Mouse (Mus musculus) MEL (cell line): ENCODE results near the gene Fam229a. TPM values are rescaled to one million over a fixed set of nuclear protein-coding genes. Genes with fewer than 3 reads are reported as not detected.
A peak's percentile ranks its signal among the peaks of the same experiment; 100 is the strongest.

ENCODE experiments used
- DNase-seq: peaks from one replicate; pipeline ENCODE4 v3.0.0; 2011; ENCODE audit warnings: low read depth, low spot score
- H3K27ac ChIP-seq: 2 replicates; pipeline ENCODE4 v1.5.1; 2012; ENCODE audit warnings: low read depth, mild to moderate bottlenecking, control low read depth, low read length, moderate library complexity; ENCODE audit not compliant: control insufficient read depth
- H3K27me3 ChIP-seq, 2 experiments: fragments of 150-350 bp in 1 of 2; sonication (generic) in 1 of 2; 2 replicates each; pipeline ENCODE4 v1.6.1; 2012; ENCODE audit warnings: low read length in 2 of 2, mild to moderate bottlenecking in 2 of 2, improper control_type of control experiment in 1 of 2, moderate library complexity in 1 of 2; ENCODE audit not compliant: insufficient read depth in 2 of 2, control insufficient read depth in 1 of 2
- H3K36me3 ChIP-seq, 2 experiments: 2 replicates each; pipeline ENCODE4 v1.6.1; 2012 to 2014; ENCODE audit warnings: low read length in 2 of 2, improper control_type of control experiment in 1 of 2, inconsistent platforms in 1 of 2, mild to moderate bottlenecking in 1 of 2; ENCODE audit not compliant: insufficient read depth in 2 of 2, control insufficient read depth in 1 of 2
- H3K4me1 ChIP-seq, 2 experiments: fragments of 150-350 bp in 1 of 2; sonication (generic) in 1 of 2; 2 replicates each; pipeline ENCODE4 v1.6.1; 2012; ENCODE audit warnings: low read length in 2 of 2, improper control_type of control experiment in 1 of 2, mild to moderate bottlenecking in 1 of 2; ENCODE audit not compliant: insufficient read depth in 2 of 2, control insufficient read depth in 1 of 2
- H3K4me3 ChIP-seq, 2 experiments: fragments of 150-350 bp in 1 of 2; sonication (generic) in 1 of 2; 2 replicates each; pipeline ENCODE4 v1.5.1; 2012; ENCODE audit warnings: low read depth in 2 of 2, low read length in 2 of 2, mild to moderate bottlenecking in 2 of 2, moderate library complexity in 2 of 2, control low read depth in 1 of 2, improper control_type of control experiment in 1 of 2; ENCODE audit not compliant: control insufficient read depth in 1 of 2, insufficient read depth in 1 of 2
- H3K79me2 ChIP-seq: 2 replicates; pipeline ENCODE4 v1.6.1; 2012; ENCODE audit warnings: mild to moderate bottlenecking, low read length, moderate library complexity; ENCODE audit not compliant: control insufficient read depth, poor library complexity, insufficient read depth
- H3K9ac ChIP-seq: 2 replicates; pipeline ENCODE4 v1.6.1; 2012; ENCODE audit warnings: low read depth, mild to moderate bottlenecking, control low read depth, low read length, moderate library complexity; ENCODE audit not compliant: control insufficient read depth, poor library complexity, severe bottlenecking
- H3K9me3 ChIP-seq: fragments of 150-350 bp; sonication (generic); replicated peaks from 2 replicates; pipeline ENCODE4 v1.6.1; 2012; ENCODE audit warnings: mild to moderate bottlenecking, low read length, improper control_type of control experiment, moderate library complexity; ENCODE audit not compliant: insufficient read depth
- BHLHE40 ChIP-seq: IDR thresholded peaks from 2 replicates; pipeline ENCODE4 v1.6.1; 2012; ENCODE audit warnings: low read depth, mild to moderate bottlenecking, inconsistent platforms, low read length, improper control_type of control experiment, borderline replicate concordance
- CHD1 ChIP-seq: IDR thresholded peaks from 2 replicates; pipeline ENCODE4 v1.6.1; 2012; ENCODE audit warnings: low read depth, mild to moderate bottlenecking, inconsistent platforms, low read length, improper control_type of control experiment
- CHD2 ChIP-seq: IDR thresholded peaks from 2 replicates; pipeline ENCODE4 v1.6.1; 2011; ENCODE audit warnings: low read length, improper control_type of control experiment
- CTCF ChIP-seq, 3 experiments: IDR thresholded peaks in 2 of 3; conservative IDR thresholded peaks in 1 of 3; 2 replicates each; pipeline ENCODE4 v1.5.1; 2011 to 2012; ENCODE audit warnings: low read length in 3 of 3, low read depth in 2 of 3, mild to moderate bottlenecking in 2 of 3, improper control_type of control experiment in 1 of 3, inconsistent platforms in 1 of 3, mixed read lengths in 1 of 3, moderate library complexity in 1 of 3; ENCODE audit not compliant: control insufficient read depth in 1 of 3, insufficient read depth in 1 of 3, poor library complexity in 1 of 3, severe bottlenecking in 1 of 3
- E2F4 ChIP-seq: IDR thresholded peaks from 2 replicates; pipeline ENCODE4 v1.6.1; 2011; ENCODE audit warnings: low read depth, low read length, improper control_type of control experiment, borderline replicate concordance
- ELF1 ChIP-seq: IDR thresholded peaks from 2 replicates; pipeline ENCODE4 v1.6.1; 2014; ENCODE audit warnings: low read depth, mild to moderate bottlenecking, inconsistent platforms, low read length, improper control_type of control experiment, moderate library complexity
- GATA1 ChIP-seq: IDR thresholded peaks from 2 replicates; pipeline ENCODE4 v1.6.1; 2011; ENCODE audit warnings: low read depth, low read length, improper control_type of control experiment
- HCFC1 ChIP-seq: IDR thresholded peaks from 2 replicates; pipeline ENCODE4 v1.6.1; 2012; ENCODE audit warnings: low read depth, mild to moderate bottlenecking, inconsistent platforms, low read length, improper control_type of control experiment, moderate library complexity
- JUND ChIP-seq: IDR thresholded peaks from 2 replicates; pipeline ENCODE4 v1.6.1; 2011; ENCODE audit warnings: low read depth, mild to moderate bottlenecking, improper control_type of control experiment, low read length
- KAT2A ChIP-seq: conservative IDR thresholded peaks from 2 replicates; pipeline ENCODE4 v1.6.1; 2012; ENCODE audit warnings: low read depth, low read length, improper control_type of control experiment, inconsistent platforms
- MAFK ChIP-seq: IDR thresholded peaks from 2 replicates; pipeline ENCODE4 v1.6.1; 2011; ENCODE audit warnings: low read depth, mild to moderate bottlenecking, low read length, improper control_type of control experiment, borderline replicate concordance
- MAX ChIP-seq: IDR thresholded peaks from 2 replicates; pipeline ENCODE4 v1.6.1; 2011; ENCODE audit warnings: low read length, improper control_type of control experiment
- MAZ ChIP-seq: IDR thresholded peaks from 2 replicates; pipeline ENCODE4 v1.6.1; 2012; ENCODE audit warnings: low read depth, mild to moderate bottlenecking, inconsistent platforms, low read length, improper control_type of control experiment
- MEF2A ChIP-seq: IDR thresholded peaks from 2 replicates; pipeline ENCODE4 v1.6.1; 2014; ENCODE audit warnings: low read depth, mild to moderate bottlenecking, inconsistent platforms, low read length, improper control_type of control experiment; ENCODE audit not compliant: poor library complexity, insufficient replicate concordance, severe bottlenecking; ENCODE audit errors: extremely low read depth
- MXI1 ChIP-seq: IDR thresholded peaks from 2 replicates; pipeline ENCODE4 v1.6.1; 2011; ENCODE audit warnings: mild to moderate bottlenecking, low read depth, low read length, improper control_type of control experiment
- MYB ChIP-seq: IDR thresholded peaks from 2 replicates; pipeline ENCODE4 v1.6.1; 2011; ENCODE audit warnings: mild to moderate bottlenecking, low read depth, low read length, improper control_type of control experiment
- NELFE ChIP-seq: IDR thresholded peaks from 2 replicates; pipeline ENCODE4 v1.6.1; 2011; ENCODE audit warnings: low read depth, low read length, improper control_type of control experiment
- NRF1 ChIP-seq: IDR thresholded peaks from 2 replicates; pipeline ENCODE4 v1.6.1; 2014; ENCODE audit warnings: low read depth, mild to moderate bottlenecking, inconsistent platforms, low read length, improper control_type of control experiment, moderate library complexity; ENCODE audit not compliant: poor library complexity, insufficient read depth, severe bottlenecking
- POLR2A ChIP-seq, 2 experiments: IDR thresholded peaks; 2 replicates each; pipeline ENCODE4 v1.6.1; 2011 to 2012; ENCODE audit warnings: low read length in 2 of 2, mild to moderate bottlenecking in 2 of 2, control low read depth in 1 of 2, improper control_type of control experiment in 1 of 2, low read depth in 1 of 2, moderate library complexity in 1 of 2; ENCODE audit not compliant: control insufficient read depth in 1 of 2, insufficient read depth in 1 of 2, poor library complexity in 1 of 2
- POLR2AphosphoS2 ChIP-seq: IDR thresholded peaks from 2 replicates; pipeline ENCODE4 v1.6.1; 2011; ENCODE audit warnings: low read length, improper control_type of control experiment
- POLR2AphosphoS5 ChIP-seq: IDR thresholded peaks from 2 replicates; pipeline ENCODE4 v1.6.1; 2012; ENCODE audit warnings: low read depth, borderline replicate concordance, mild to moderate bottlenecking, inconsistent platforms, low read length, moderate library complexity, mixed read lengths
- RCOR1 ChIP-seq: IDR thresholded peaks from 2 replicates; pipeline ENCODE4 v1.6.1; 2012; ENCODE audit warnings: low read depth, mild to moderate bottlenecking, inconsistent platforms, low read length, improper control_type of control experiment
- SIN3A ChIP-seq: IDR thresholded peaks from 2 replicates; pipeline ENCODE4 v1.6.1; 2012; ENCODE audit warnings: low read length, improper control_type of control experiment, inconsistent platforms
- SMC3 ChIP-seq: IDR thresholded peaks from 2 replicates; pipeline ENCODE4 v1.6.1; 2011; ENCODE audit warnings: low read depth, low read length, improper control_type of control experiment
- TAL1 ChIP-seq: IDR thresholded peaks from 2 replicates; pipeline ENCODE4 v1.6.1; 2012; ENCODE audit warnings: mild to moderate bottlenecking, inconsistent platforms, low read length, moderate library complexity, mixed read lengths
- TBP ChIP-seq: IDR thresholded peaks from 2 replicates; pipeline ENCODE4 v1.8.0; 2011; ENCODE audit warnings: low read depth, low read length, improper control_type of control experiment
- TCF12 ChIP-seq: IDR thresholded peaks from 2 replicates; pipeline ENCODE4 v1.6.1; 2014; ENCODE audit warnings: low read depth, mild to moderate bottlenecking, inconsistent platforms, low read length, improper control_type of control experiment, moderate library complexity
- UBTF ChIP-seq: IDR thresholded peaks from 2 replicates; pipeline ENCODE4 v1.6.1; 2012; ENCODE audit warnings: low read depth, mild to moderate bottlenecking, inconsistent platforms, low read length, improper control_type of control experiment, moderate library complexity, borderline replicate concordance; ENCODE audit not compliant: insufficient read depth
- USF1 ChIP-seq: IDR thresholded peaks from 2 replicates; pipeline ENCODE4 v1.6.1; 2014; ENCODE audit warnings: low read depth, mild to moderate bottlenecking, inconsistent platforms, low read length, improper control_type of control experiment, moderate library complexity
- ZC3H11A ChIP-seq: IDR thresholded peaks from 2 replicates; pipeline ENCODE4 v1.6.1; 2012; ENCODE audit warnings: low read depth, mild to moderate bottlenecking, inconsistent platforms, low read length, improper control_type of control experiment
- ZKSCAN1 ChIP-seq: IDR thresholded peaks from 2 replicates; pipeline ENCODE4 v1.6.1; 2012; ENCODE audit warnings: low read depth, mild to moderate bottlenecking, inconsistent platforms, low read length, improper control_type of control experiment, moderate library complexity
- ZNF384 ChIP-seq: IDR thresholded peaks from 2 replicates; pipeline ENCODE4 v1.6.1; 2012; ENCODE audit warnings: low read depth, mild to moderate bottlenecking, inconsistent platforms, low read length, improper control_type of control experiment
- polyA plus RNA-seq, 2 experiments: library from polyadenylated mRNA; stranded (reverse) in 1 of 2; unstranded in 1 of 2; fragments of >175 nt in 1 of 2; fragments of >200 nt in 1 of 2; gene quantifications; 2 replicates each; pipeline versions ENCODE4 v1.2.1 to v1.2.4; 2012; ENCODE audit warnings: low replicate concordance in 2 of 2, low read depth in 1 of 2; ENCODE audit not compliant: insufficient read length in 2 of 2, insufficient read depth in 1 of 2, missing spikeins in 1 of 2
- total RNA-seq: library from RNA; depleted of rRNA; stranded (reverse); fragments of 300-350 nt; gene quantifications from 2 replicates; pipeline ENCODE4 v1.2.3, GENCODE M21; 2012

The Fam229a gene
- total and polyA plus RNA-seq, 3 experiments, result not detected

DNA sequence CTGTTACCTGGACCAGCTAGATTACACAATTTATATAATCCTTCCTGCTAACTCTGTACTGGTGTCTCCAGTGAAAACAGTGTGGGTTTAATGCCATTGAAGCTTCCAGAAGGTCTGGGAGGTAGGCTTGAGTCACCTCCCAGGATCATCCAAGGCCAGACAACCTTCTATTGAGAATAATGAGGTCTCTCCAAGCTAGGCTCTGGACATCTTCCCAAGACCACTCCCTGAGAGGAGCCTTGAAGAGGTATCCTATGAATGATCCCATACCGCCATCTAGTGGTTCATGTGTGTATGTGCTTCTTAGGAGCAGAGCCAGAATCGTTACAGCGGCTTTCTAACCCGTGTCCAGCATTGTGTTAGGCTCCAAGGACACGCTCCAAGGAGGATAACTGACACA, 35.7 kb upstream of the Fam229a start:
- Histone ChIP-seq H3K27ac (no peak overlapping the region; the same call in 1 of the 2 replicates), H3K4me3 (peak overlapping the region in 1 of 2 experiments; percentile 39; a peak in 3 of 4 replicates), H3K4me1 (peaks cover 0 to 7% of the 10 kb centered on the region in 2 experiments; a peak in 3 of 4 replicates)

DNA sequence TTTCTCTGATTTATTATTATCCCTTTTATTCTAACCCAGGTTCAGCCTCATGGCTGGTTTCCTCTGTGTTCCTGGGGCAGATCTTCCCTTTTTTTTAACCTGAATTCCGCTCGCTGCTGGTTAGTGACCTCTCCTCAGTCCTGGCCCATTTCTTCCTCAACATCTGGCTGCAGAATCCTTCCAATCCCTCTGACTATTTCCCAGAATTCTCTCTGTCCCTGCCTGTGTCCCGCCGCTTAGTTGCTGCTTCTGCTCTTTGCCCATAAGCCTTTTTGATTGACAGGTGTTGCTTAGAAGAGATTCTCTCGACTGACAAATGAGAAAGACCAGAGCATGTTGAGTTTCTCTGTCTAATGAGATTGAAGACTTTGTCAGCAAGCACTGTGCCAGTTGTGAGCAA, 34.9 kb upstream of the Fam229a start:
- no peaks in the 10 kb centered on the region for H3K79me2 ChIP-seq
- peak overlapping the region; percentile 5; the same call in 1 of the 2 replicates for H3K9ac ChIP-seq
- H3K27ac ChIP-seq, result no peak overlapping the region
- no peak for DNase-seq
- no peaks in the 10 kb centered on the region for H3K9me3 ChIP-seq
- no peak for TF ChIP-seq CHD2
- no peak for TF ChIP-seq ZC3H11A
- TF ChIP-seq TCF12, result no peak
- TF ChIP-seq GATA1, result no peak
- no peak for TF ChIP-seq NELFE
- TF ChIP-seq BHLHE40, result no peak
- no peak for TF ChIP-seq POLR2AphosphoS5
- no peak for TF ChIP-seq CHD1
- TF ChIP-seq ZKSCAN1, result no peak
- no peak for TF ChIP-seq MAZ
- no peak for TF ChIP-seq TBP
- no peak for TF ChIP-seq MAFK
- no peak for TF ChIP-seq MYB
- TF ChIP-seq ZNF384, result no peak
- no peaks in the 10 kb centered on the region for H3K27me3 ChIP-seq
- no peaks in the 10 kb centered on the region; a peak in 1 of 4 replicates for H3K36me3 ChIP-seq
- peaks cover 0 to 7% of the 10 kb centered on the region in 2 experiments; a peak in 3 of 4 replicates for H3K4me1 ChIP-seq
- H3K4me3 ChIP-seq, result no peak overlapping the region

More for the DNA sequence above, 35.7 kb upstream of the Fam229a start:
- Histone ChIP-seq H3K36me3 (no peaks in the 10 kb centered on the region; a peak in 1 of 4 replicates), H3K27me3 (no peaks in the 10 kb centered on the region), H3K79me2 (no peaks in the 10 kb centered on the region), H3K9ac (peak overlapping the region; percentile 51), H3K9me3 (no peaks in the 10 kb centered on the region)
- TF ChIP-seq MEF2A, result no peak
- no peak for TF ChIP-seq MAFK
- TF ChIP-seq CHD2, result no peak
- 0 out of 2 replicates have a peak, but pooled peaks have one; percentile 30 for TF ChIP-seq MXI1
- TF ChIP-seq RCOR1, result no peak
- TF ChIP-seq SIN3A, result peak; percentile 65
- no peak for TF ChIP-seq GATA1
- TF ChIP-seq USF1, result no peak
- peak; percentile 89 for TF ChIP-seq SMC3
- TF ChIP-seq POLR2A (IDR thresholded peaks at IDR 0.05; ENCODE audit: control insufficient read depth in 1 of 2, insufficient read depth in 1 of 2, low read depth in 1 of 2, low read length in 2 of 2, poor library complexity in 1 of 2), result no peak
- no peak for TF ChIP-seq UBTF
- no peak for TF ChIP-seq TAL1
- no peak for TF ChIP-seq TCF12
- TF ChIP-seq ZC3H11A, result peak; percentile 91
- no peak for TF ChIP-seq POLR2AphosphoS2
- TF ChIP-seq E2F4, result no peak
- TF ChIP-seq MAX, result no peak
- no peak for TF ChIP-seq HCFC1
- no peak for TF ChIP-seq MYB
- no peak for TF ChIP-seq BHLHE40
- no peak for TF ChIP-seq ZKSCAN1
- peak; percentile 17; the same call in 1 of the 2 replicates for TF ChIP-seq ZNF384
- TF ChIP-seq TBP, result no peak
- no peak for TF ChIP-seq JUND
- no peak for TF ChIP-seq NRF1
- TF ChIP-seq ELF1, result no peak
- no peak for TF ChIP-seq CHD1
- peak; percentile 70 to 99 (median 92) for TF ChIP-seq CTCF (IDR thresholded peaks at IDR 0.05 in 2 of 3, conservative IDR thresholded peaks at IDR 0.05 in 1 of 3; ENCODE audit: control insufficient read depth in 1 of 3, insufficient read depth in 1 of 3, low read depth in 2 of 3, low read length in 3 of 3, poor library complexity in 1 of 3, severe bottlenecking in 1 of 3)
- TF ChIP-seq KAT2A, result no peak
- no peak for TF ChIP-seq POLR2AphosphoS5
- peak; percentile 87 for DNase-seq
